Mouse (Mus musculus): Measurements from ENCODE around the gene Prl2c2.
"Not testable (repeated sequence)": the region's sequence is repeated elsewhere in the genome, so short reads cannot be mapped to it uniquely, and the experiment has no call there.

Prl2c2 gene

DNA sequence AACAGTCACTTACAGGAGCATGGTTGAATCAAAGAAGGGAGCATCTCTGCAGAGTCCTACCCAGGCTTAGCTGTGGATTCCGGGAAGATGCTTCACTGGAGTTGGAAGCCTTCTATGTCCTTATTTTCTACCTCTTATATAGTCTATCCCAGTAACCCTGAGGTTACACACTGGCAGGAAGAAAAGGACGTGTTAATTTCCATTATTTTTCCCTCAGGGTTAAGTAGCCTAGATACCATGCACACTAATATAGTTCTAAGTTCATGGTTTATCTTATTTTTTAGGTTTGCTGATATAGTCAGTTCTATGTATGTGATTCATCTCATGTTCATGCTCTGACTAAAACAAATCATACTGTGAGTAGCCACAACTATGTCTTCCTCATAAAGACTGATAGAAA, at the start of gene Prl2c2:
Gene Prl2c2, minus strand, starts transcription at position 101 of the 400 bp plus-strand sequence.
- DNase-seq (ENCODE audit: low read depth, low spot score), result not testable (repeated sequence)

DNA sequence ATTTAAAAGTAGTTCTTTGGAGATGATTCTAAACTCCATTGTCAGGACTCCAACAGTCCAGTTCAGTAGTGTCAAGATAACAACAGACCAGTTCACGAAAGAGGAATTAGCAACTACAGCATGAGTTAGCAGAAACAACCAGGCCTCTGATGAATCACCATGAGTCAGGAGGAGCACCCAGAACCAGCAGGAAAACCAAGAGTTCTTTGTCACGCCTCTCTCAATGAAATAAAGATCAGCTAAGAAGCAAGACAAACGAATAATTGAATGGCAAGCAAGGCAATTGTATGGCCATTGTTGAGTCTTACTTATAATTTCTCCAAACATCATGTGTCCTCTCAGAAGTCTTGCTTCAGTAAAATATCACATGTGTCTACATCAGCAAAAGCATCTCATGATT, 20.7 kb upstream of the Prl2c2 start:
- DNase-seq (ENCODE audit: low read depth, low spot score), result not testable (repeated sequence)

GRCm38 (mm10) chr13:13013993-13014549, 8.9 kb upstream of the Prl2c2 start:
- DNase-seq (ENCODE audit: low read depth, low spot score), result not testable (repeated sequence)

Measured in A20 (cell line).